Mouse (Mus musculus): ENCODE data around the gene Apbb2.
A peak's percentile ranks its signal among the peaks of the same experiment; 100 is the strongest.
"Not testable (repeated sequence)": the region's sequence is repeated elsewhere in the genome, so short reads cannot be mapped to it uniquely, and the experiment has no call there.

Apbb2 gene

DNA sequence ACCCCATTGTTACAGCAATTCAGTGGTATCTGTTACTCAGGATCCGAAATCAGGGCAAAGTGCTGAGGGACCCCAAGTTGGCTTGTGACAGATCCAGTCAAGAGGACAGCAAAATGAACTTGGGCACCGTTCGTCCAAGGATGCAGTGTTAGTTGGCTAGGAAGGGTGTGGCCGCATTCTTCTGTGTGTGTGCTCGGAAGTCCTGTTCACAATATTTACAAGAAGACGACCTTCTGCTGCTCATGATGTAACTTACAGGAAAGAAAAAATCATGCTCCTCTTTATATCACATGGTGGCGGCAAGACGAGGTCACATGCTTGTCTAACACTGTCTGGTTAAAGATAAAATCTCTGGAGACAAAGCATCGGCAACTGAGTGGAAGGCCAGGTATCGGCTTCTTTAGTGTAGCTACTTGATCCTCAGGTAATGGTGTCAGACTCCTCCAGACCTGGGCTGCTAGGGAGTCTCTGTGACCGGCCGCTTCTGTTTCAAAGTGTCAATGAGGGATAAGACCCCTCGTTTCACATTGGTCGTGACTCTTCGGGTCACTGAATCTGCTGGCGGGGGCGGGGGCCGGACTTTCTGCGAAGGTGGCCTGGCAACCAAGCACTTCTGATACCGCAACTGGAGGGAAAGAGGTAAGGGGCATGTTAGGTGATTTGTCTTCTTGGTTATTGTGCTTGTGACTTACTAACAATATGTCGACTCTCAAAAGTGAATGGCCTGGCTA lies 316.3 kb downstream of the Apbb2 start:
- DNase-seq (ENCODE audit: low spot score in 2 of 2) = no peak

DNA sequence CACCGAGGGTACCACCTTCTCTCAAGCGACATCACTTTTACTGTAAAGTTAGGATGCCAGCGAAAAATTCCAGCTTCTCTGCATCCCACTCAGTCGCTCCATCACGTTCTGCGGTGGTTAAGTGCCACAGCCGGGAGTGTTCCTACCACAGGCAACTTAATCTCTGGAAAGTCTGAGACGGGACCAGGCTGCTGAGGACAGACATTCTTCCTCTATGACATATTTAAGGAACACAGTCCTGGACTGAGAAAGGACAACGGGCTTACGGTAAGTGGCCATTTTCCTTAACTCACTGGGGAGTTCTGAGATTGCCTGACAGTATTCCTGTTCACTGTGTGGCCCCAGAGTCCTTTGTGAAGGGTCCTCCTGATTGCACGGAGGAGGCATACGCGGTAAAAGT lies 318.0 kb downstream of the Apbb2 start:
- DNase-seq (ENCODE audit: low spot score in 2 of 2) = no peak

DNA sequence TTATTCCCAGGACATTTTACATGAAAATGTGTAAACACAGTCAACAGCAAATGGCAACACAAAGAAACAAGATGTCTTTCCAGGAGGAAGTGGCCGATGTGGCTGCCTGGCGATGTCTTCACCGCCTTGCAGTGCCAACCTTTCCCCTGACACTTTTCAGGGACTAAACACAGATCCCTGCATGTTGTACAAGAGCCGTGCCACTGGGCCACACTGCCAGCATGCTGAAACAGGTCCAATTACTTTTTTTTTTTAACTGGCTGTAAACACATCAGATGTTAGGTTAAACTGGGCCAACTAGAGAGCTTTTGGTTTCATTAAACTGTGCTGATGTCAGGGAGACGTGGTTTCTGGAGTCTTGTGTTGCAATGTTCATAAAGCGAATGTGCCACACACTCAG lies 319.7 kb downstream of the Apbb2 start:
- no peak for DNase-seq (ENCODE audit: low spot score in 2 of 2)

DNA sequence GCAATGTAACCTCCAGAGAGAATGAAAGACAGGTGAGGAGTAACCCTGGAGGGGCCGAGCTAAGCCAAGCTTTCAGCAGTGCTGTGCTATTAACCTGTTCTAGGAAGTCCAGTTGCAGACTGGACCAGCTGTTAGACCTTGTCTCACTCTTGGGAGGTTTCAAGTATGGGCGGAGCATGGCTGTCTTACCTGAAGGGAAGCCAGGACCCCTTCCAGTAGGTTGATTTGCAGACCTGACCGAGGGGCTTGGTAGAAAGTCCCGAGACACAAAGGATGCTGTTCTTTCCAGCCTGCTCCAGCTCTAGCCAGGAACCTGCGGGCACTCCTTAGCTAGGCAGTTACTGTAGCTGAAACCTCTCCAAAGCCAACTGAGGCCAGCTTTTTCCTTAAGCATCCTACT lies 322.5 kb downstream of the Apbb2 start:
- DNase-seq (ENCODE audit: low spot score in 2 of 2) = no peak

DNA sequence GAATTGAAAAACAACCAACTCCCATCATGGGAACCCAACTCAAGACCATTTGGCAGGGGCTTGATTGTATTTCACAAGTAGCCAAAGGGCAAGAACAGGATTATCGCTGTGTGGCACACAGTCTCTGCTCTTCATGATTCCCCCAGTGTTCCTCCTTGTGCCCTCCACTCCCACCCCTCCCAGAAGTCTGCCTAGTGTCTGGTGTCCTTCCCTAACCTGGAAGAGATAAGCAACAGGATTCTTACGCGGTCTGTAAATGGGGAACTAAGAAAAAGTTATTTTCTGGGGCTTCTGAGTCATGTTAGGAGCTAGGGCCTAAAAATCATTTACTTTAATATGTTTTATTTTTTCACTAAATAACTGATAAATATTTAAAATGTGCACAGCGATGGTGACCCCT lies 323.6 kb downstream of the Apbb2 start:
- no peak for DNase-seq (ENCODE audit: low spot score in 2 of 2)

DNA sequence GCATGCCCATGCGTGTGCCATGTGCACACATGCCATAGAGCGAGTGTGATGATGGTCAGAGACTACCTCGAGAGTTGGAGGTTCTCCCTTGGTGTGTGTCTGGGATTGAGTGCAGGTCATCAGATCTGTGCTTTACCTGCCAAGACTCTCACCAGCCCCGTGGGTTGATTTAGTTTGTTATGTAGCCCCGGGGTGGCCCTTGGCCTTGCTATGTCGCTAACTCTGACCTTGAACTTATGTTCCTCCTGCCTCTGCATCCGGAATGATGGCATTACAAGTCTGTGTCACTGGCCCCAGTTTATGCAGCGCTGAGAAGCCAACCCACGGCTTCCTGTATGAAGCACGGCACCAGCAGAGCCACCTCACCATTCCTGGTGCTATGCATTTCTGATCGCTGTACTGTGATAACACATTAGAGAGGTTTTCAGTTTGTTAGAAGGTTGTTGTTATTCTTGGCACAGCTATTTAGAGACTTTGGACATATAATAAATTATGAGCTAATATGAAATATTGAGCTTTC lies 324.4 kb downstream of the Apbb2 start:
- no peak for DNase-seq (ENCODE audit: low spot score in 2 of 2)

DNA sequence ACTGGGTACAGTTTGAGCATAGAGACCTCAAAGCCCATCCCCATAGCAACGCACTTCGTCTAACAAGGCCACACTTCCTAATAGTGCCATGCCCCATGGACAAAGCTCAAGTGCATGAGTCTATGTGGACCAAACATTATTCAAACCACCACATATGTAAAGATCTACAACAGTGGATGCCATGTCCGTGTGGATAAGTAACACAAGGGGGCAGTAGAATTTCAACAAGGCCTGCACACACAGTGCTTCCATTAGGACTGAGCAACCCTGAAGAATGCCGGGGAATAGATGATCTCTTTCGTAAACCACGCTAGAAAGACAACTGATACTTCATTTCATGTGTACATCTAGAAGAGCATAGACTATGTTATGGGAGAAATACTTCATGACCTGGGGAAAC lies 337.8 kb downstream of the Apbb2 start:
- DNase-seq (ENCODE audit: low spot score in 2 of 2) = no peak

DNA sequence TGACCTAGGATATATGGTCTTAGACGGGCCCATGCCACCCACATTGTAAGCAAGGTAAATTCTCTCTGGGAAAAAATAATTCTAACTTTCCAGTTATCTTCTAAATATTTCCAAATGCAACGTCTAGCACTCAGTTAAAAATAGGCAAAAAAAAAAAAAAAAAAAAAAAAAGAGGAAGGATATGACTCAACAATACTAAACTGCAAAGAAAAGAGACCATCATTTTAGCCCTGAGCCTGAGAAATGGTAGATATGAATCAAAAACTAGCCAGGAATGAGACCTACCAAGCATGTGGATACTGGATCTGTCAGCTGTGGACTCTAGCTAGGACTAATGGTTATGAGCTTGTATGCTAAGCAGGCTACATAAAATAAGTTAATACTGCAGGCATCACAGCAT lies 338.9 kb downstream of the Apbb2 start:
- DNase-seq (ENCODE audit: low spot score in 2 of 2) = no peak

DNA sequence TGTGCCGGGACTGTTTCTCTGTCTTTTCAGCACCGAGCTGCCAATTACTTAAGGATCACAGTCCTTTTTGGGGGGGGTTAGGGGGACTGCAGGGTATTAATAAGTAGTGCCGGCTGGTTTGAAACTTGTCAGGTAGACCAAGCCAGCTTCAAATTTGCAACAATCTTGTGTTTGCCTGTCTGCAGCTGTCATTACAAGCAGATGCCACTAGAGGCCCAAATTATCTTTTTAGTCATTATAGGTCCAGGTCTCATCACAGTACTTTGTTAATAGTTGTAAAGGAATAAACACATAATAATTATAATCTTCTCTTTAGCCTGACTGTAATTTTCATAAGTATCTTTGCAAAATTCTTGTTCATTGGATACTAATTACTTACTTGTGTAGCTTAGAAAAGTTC lies 344.2 kb downstream of the Apbb2 start:
- no peak for DNase-seq (ENCODE audit: low spot score in 2 of 2)

DNA sequence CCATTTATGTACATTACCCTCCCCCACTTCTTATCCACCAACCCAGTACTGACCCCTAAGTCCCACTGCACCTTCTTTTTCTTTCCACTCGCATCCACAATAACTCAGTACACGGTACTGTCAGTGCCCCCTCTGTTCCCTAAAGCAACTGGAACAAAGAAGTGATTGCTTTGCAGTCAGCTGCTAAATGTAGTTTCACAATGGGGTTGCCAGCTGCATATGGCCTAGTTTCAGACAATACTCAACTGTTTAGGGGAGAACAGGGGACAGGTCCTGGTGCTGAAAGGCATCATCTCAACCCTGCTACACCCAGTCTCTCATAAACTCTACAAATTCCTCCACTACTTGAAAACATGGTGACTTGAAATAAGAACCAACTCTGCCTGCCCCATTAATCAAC lies 347.4 kb downstream of the Apbb2 start:
- DNase-seq (ENCODE audit: low spot score in 2 of 2) = no peak

DNA sequence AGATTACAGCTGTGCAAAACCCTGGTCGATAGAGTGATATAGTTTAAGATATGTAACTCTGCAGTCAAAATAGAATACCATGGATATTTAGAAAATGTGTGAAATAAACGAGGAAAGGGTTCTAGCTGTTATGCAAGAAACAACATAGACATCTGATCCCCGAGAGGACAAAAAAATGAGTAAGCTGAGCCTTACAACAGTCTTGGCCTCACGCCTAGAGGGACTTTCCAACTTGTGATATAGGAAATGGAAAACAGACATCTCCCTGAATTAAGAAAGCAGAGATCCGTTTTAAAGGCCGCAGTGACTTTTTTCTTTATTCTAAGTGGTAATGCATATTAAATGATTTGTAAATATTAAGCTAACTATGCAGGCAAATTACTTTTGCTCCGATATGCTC lies 349.0 kb downstream of the Apbb2 start:
- no peak for DNase-seq (ENCODE audit: low spot score in 2 of 2)

DNA sequence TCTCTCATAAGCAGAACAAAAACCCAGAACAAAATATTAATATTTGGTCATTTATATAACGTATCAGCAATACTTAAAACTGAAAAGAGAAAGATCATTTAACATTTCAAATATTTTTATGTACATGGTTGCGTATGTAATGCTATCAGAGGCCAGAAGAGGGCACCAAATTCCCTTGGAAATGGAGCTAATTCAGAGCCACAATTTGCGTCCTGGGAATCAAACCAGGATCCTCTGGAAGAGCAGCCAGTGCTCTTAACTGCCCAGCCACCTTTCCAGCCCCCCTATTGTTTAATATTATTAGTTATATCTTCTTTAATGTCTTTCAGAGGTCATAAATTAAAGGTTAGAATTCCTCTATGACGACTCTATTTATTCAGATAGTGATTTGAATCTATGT lies 355.2 kb downstream of the Apbb2 start:
- DNase-seq (ENCODE audit: low spot score in 2 of 2) = peak in 1 of 2 experiments; percentile 32

DNA sequence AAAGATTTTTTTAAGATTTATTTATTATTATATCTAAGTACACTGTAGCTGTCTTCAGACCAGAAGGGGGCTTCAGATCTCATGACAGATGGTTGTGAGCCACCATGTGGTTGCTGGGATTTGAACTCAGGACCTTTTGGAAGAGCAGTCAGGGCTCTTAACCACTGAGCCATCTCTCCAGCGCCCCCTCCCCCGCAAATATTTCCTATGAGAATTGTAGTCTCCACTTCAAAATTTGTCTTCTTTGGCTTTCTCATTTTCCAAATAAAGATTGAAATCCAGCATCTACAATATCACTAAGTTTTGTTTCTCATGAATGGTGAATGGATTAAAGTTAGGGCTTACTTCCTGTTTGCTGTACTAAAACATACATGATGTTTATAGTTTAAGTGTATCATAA lies 356.1 kb downstream of the Apbb2 start:
- DNase-seq (ENCODE audit: low spot score in 2 of 2) = no peak

DNA sequence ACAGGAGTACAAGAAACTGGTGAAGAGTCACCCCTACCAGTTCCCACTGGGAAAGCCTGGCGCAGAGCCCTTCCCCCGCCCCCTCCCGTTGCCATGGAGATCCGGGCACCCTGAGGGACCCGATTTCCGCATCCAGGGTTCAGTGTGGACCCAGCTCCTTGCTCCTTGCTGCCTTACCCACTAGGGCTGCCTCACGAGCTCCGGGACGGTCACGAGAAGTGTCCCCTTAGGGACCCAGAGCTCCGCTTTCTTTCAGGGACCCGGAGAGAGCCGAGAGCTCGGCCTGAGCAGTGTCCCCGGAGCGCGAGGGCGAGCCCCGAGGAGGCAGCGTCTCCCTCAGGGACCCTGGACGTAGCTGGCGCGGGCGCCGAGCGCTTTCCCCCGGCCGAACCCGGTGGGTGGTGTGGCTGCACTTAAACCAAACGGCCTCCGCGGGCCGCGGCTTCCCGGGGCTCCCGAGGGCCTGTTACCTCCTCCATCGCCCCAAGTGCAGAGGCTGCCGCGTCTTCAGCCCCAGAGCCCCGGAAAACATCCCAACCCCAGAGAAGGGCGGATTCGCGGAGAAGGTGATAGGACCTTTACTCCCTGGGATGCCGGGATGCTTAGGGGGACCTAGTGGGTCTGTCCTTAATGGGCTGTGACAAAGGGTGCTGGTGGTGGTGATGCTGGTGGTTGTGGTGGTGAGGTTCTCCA lies 358.7 kb downstream of the Apbb2 start, which contains the start of gene Nsun7:
TSS of gene Nsun7 (plus strand) at position 142 of the 693 bp plus-strand sequence.
- peak; percentile 90 to 92 for DNase-seq (ENCODE audit: low spot score in 2 of 2)

DNA sequence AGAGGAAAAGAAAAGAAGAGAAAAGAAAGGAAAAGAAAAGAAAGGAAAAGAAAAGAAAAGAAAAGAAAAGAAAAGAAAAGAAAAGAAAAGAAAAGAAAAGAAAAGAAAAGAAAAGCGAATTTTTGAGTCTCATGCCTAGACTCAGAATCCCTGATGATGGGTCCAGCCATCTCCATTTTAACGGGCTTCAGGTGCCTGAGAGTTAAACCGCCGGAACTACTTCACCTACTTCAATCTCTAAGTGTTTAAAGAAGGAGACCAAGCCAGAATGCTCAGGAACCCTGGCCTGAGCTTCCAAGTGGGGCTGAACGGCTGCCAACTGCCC lies 359.2 kb downstream of the Apbb2 start:
- not testable (repeated sequence) for DNase-seq (ENCODE audit: low spot score in 2 of 2)

DNA sequence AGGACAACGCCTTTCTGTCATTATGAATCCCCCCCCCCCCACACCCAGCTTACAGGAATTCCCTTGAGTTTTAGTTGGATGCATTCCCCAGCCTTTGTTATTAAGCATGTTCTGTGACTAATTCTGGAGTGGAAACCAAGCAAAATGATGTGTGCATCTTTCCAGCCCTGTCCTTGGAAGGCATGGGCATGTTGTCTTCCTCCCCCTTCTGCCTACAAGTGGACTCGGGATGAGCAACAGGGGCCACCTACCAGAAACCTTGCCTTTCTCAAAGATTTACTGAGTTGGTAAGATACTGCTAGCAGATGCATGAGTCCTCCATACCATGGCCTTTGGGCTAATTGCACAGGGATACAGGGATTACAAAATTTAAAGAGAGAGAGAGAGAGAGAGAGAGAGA lies 359.6 kb downstream of the Apbb2 start:
- DNase-seq (ENCODE audit: low spot score in 2 of 2) = no peak

DNA sequence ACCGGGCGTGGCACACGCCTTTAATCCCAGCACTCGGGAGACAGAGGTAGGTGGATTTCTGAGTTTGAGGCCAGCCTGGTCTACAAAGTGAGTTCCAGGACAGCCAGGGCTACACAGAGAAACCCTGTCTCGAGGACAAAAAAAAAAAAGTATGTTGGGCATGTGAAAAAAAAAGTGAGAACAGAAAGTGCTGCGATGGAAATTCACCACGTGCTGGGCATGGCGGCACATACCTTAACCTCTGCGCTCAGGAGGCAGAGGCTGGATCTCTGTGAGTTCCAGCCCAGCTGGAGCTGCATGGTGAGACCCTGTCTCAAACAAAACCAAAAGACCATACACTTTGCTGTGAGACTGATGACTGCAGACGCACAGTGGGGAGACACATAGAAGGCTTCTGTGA lies 363.5 kb downstream of the Apbb2 start:
- DNase-seq (ENCODE audit: low spot score in 2 of 2) = no peak

DNA sequence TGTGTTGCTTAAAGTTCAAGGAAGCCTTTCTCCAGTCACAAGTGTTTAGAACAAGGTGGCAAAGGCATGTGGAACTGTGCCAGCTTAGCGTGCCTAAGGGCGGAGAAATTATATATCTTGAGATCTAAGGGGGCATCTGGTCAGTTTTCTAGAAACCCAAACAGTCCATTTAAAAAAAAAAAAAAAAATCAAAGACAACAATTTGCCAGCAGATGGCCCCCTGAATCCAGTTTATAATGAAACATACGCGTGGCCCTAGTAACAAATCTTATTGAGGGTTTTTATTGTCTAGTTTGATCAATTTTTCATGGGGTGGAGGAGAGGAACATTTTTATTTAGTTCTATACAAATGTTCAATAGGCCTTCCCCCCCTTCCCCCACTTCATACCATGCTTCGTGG lies 365.4 kb downstream of the Apbb2 start:
- peak in 1 of 2 experiments; percentile 28 for DNase-seq (ENCODE audit: low spot score in 2 of 2)

All from right cerebral cortex, postnatal 10 days (tissue).